Mouse (Mus musculus) embryonic facial prominence, embryonic 14.5 days (tissue): ENCODE data around the gene Smim13. TPM values are rescaled to one million over a fixed set of nuclear protein-coding genes. Genes with fewer than 3 reads are reported as not detected.

ENCODE experiments used
- ATAC-seq: fragments of 200-750 bp; cut with Nextera tagmentation; 2 replicates; pipeline ENCODE4 v1.8.0; 2017; ENCODE audit warnings: low read depth, moderate number of reproducible peaks, moderate TSS enrichment
- DNase-seq: peaks from one replicate; pipeline ENCODE4 v3.0.0-alpha.2; 2015; ENCODE audit warnings: low spot score
- H3K27ac ChIP-seq: fragments of 300-500 bp; sonication (generic); replicated peaks from 2 replicates; pipeline ENCODE4 v1.5.1; 2014; ENCODE audit warnings: low read depth, mild to moderate bottlenecking, low read length, moderate library complexity
- H3K27me3 ChIP-seq: fragments of 300-500 bp; sonication (generic); replicated peaks from 2 replicates; pipeline ENCODE4 v1.6.1; 2014; ENCODE audit warnings: low read length; ENCODE audit not compliant: control insufficient read depth, insufficient read depth
- H3K36me3 ChIP-seq: fragments of 300-500 bp; sonication (generic); 2 replicates; pipeline ENCODE4 v1.6.1; 2014; ENCODE audit warnings: low read length, mixed read lengths; ENCODE audit not compliant: control insufficient read depth, insufficient read depth
- H3K4me1 ChIP-seq: fragments of 300-500 bp; sonication (generic); 2 replicates; pipeline ENCODE4 v1.6.1; 2014; ENCODE audit warnings: antibody characterized with exemption, low read length; ENCODE audit not compliant: control insufficient read depth, insufficient read depth
- H3K4me2 ChIP-seq: fragments of 300-500 bp; sonication (generic); 2 replicates; pipeline ENCODE4 v1.6.1; 2014; ENCODE audit warnings: low read depth, mild to moderate bottlenecking, low read length, moderate library complexity, mixed read lengths
- H3K4me3 ChIP-seq: fragments of 300-500 bp; sonication (generic); 2 replicates; pipeline ENCODE4 v1.5.1; 2014; ENCODE audit warnings: low read depth, mild to moderate bottlenecking, low read length
- H3K9ac ChIP-seq: fragments of 300-500 bp; sonication (generic); 2 replicates; pipeline ENCODE4 v1.6.1; 2014; ENCODE audit warnings: low read depth, mild to moderate bottlenecking, low read length, moderate library complexity, mixed read lengths
- H3K9me3 ChIP-seq: fragments of 300-500 bp; sonication (generic); 2 replicates; pipeline ENCODE4 v1.6.1; 2016; ENCODE audit warnings: low read length; ENCODE audit not compliant: control insufficient read depth
- WGBS: fragments of 180-500 bp; shearing (Covaris S2); extraction: QIAGEN DNeasy Blood & Tissue Kit; methylation state at CpG from one replicate; pipeline ENCODE4 v1.1.7; 2014; 5-methylcytosine and 5-hydroxymethylcytosine counted together
- polyA plus RNA-seq: library from polyadenylated mRNA; unstranded; fragments of >200 nt; fragmentation: Nextera tagmentation; extraction: Ambion mirVana; gene quantifications from 2 replicates; pipeline ENCODE4 v1.2.1, GENCODE M21; 2014

The Smim13 gene
- polyA plus RNA-seq, 1 experiment from 2014 or later: 19.8 TPM

- no peak overlapping the region for H3K4me2 ChIP-seq
- H3K27ac ChIP-seq: no peak overlapping the region
- WGBS: 83% methylated on average over 12 of the region's 12 CpGs
- H3K9me3 ChIP-seq: no peaks in the 10 kb centered on the region
- H3K9ac ChIP-seq: no peak overlapping the region
- ATAC-seq (no peak), DNase-seq (no peak)
- no peaks in the 10 kb centered on the region for H3K4me1 ChIP-seq
- no peak overlapping the region for H3K4me3 ChIP-seq
- no peaks in the 10 kb centered on the region for H3K27me3 ChIP-seq
- H3K36me3 ChIP-seq: no peaks in the 10 kb centered on the region
Measured at GRCm38 (mm10) chr13:41231389-41231983, 18.2 kb upstream of the Smim13 start.

- no peak for DNase-seq
- ATAC-seq: no peak
- H3K4me2 ChIP-seq: no peak overlapping the region
- H3K9ac ChIP-seq: no peak overlapping the region
- no peaks in the 10 kb centered on the region for H3K36me3 ChIP-seq
- 96% methylated on average over 15 of the region's 15 CpGs for WGBS
- no peaks in the 10 kb centered on the region for H3K9me3 ChIP-seq
- no peak overlapping the region for H3K27ac ChIP-seq
- H3K4me1 ChIP-seq: no peaks in the 10 kb centered on the region
- H3K4me3 ChIP-seq: no peak overlapping the region
- H3K27me3 ChIP-seq: no peaks in the 10 kb centered on the region
Measured at GRCm38 (mm10) chr13:41232209-41232608, 17.4 kb upstream of the Smim13 start.

GRCm38 (mm10) chr13:41233241-41233640 lies 16.4 kb upstream of the Smim13 start:
- H3K4me1 ChIP-seq: no peaks in the 10 kb centered on the region
- H3K27me3 ChIP-seq: no peaks in the 10 kb centered on the region
- H3K4me3 ChIP-seq: no peak overlapping the region
- 91% methylated on average over 7 of the region's 7 CpGs for WGBS
- no peak overlapping the region for H3K9ac ChIP-seq
- ATAC-seq (no peak), DNase-seq (no peak)
- H3K27ac ChIP-seq: no peak overlapping the region
- no peak overlapping the region for H3K4me2 ChIP-seq
- H3K36me3 ChIP-seq: no peaks in the 10 kb centered on the region
- no peaks in the 10 kb centered on the region for H3K9me3 ChIP-seq

GRCm38 (mm10) chr13:41235181-41235580 lies 14.5 kb upstream of the Smim13 start:
- no peak overlapping the region for H3K27ac ChIP-seq
- no peaks in the 10 kb centered on the region for H3K36me3 ChIP-seq
- ATAC-seq: no peak
- H3K9ac ChIP-seq: no peak overlapping the region
- DNase-seq: no peak
- H3K27me3 ChIP-seq: no peaks in the 10 kb centered on the region
- H3K4me1 ChIP-seq: no peaks in the 10 kb centered on the region
- no peak overlapping the region for H3K4me3 ChIP-seq
- H3K9me3 ChIP-seq: no peaks in the 10 kb centered on the region
- WGBS: 84% methylated on average over 6 of the region's 6 CpGs
- H3K4me2 ChIP-seq: no peak overlapping the region

GRCm38 (mm10) chr13:41235845-41236741 lies 13.6 kb upstream of the Smim13 start:
- H3K9ac ChIP-seq: no peak overlapping the region
- no peaks in the 10 kb centered on the region for H3K36me3 ChIP-seq
- no peak overlapping the region for H3K4me3 ChIP-seq
- H3K4me1 ChIP-seq: no peaks in the 10 kb centered on the region
- ATAC-seq (no peak), DNase-seq (no peak)
- H3K9me3 ChIP-seq: no peaks in the 10 kb centered on the region
- no peaks in the 10 kb centered on the region for H3K27me3 ChIP-seq
- H3K27ac ChIP-seq: no peak overlapping the region
- no peak overlapping the region for H3K4me2 ChIP-seq
- 63% methylated on average over 13 of the region's 13 CpGs for WGBS

- no peak overlapping the region for H3K4me3 ChIP-seq
- DNase-seq (no peak), ATAC-seq (no peak)
- no peaks in the 10 kb centered on the region for H3K36me3 ChIP-seq
- H3K4me1 ChIP-seq: no peaks in the 10 kb centered on the region
- no peaks in the 10 kb centered on the region for H3K9me3 ChIP-seq
- WGBS: 67% methylated on average over 10 of the region's 10 CpGs
- no peak overlapping the region for H3K27ac ChIP-seq
- no peak overlapping the region for H3K4me2 ChIP-seq
- no peaks in the 10 kb centered on the region for H3K27me3 ChIP-seq
- H3K9ac ChIP-seq: no peak overlapping the region
Measured at GRCm38 (mm10) chr13:41238035-41238804, 11.4 kb upstream of the Smim13 start.

- no peak overlapping the region for H3K4me2 ChIP-seq
- 9% methylated on average over 5 of the region's 5 CpGs for WGBS
- H3K4me1 ChIP-seq: no peaks in the 10 kb centered on the region
- H3K27me3 ChIP-seq: no peaks in the 10 kb centered on the region
- H3K4me3 ChIP-seq: no peak overlapping the region
- H3K27ac ChIP-seq: no peak overlapping the region
- DNase-seq: peak; percentile 55
- no peak overlapping the region for H3K9ac ChIP-seq
- ATAC-seq: no peak
- H3K9me3 ChIP-seq: no peaks in the 10 kb centered on the region
- H3K36me3 ChIP-seq: no peaks in the 10 kb centered on the region
Measured at GRCm38 (mm10) chr13:41238805-41239130, 10.9 kb upstream of the Smim13 start.

- Histone ChIP-seq H3K27ac (no peak overlapping the region), H3K27me3 (no peaks in the 10 kb centered on the region), H3K4me3 (no peak overlapping the region), H3K9ac (no peak overlapping the region), H3K9me3 (no peaks in the 10 kb centered on the region), H3K36me3 (no peaks in the 10 kb centered on the region), H3K4me1 (no peaks in the 10 kb centered on the region), H3K4me2 (no peak overlapping the region)
- ATAC-seq (no peak), DNase-seq (no peak)
- 59% methylated on average over 2 of the region's 2 CpGs for WGBS
Measured at GRCm38 (mm10) chr13:41241557-41241956, 8.1 kb upstream of the Smim13 start.
